Mouse (Mus musculus) lung, postnatal 14 days (tissue): ENCODE measurements around the gene Ntrk2.

ENCODE experiments used
- DNase-seq: peaks from one replicate; pipeline ENCODE4 v3.0.0; 2021

The Ntrk2 gene

GRCm38 (mm10) chr13:59143141-59143744 lies 336.9 kb downstream of the Ntrk2 start:
- DNase-seq, result no peak

- no peak for DNase-seq
These were observed 338.0 kb downstream of the Ntrk2 start for GRCm38 (mm10) chr13:59144321-59144856.

GRCm38 (mm10) chr13:59145677-59146555 lies 339.5 kb downstream of the Ntrk2 start:
- DNase-seq, result peak; percentile 15

- no peak for DNase-seq
These were observed 340.2 kb downstream of the Ntrk2 start for GRCm38 (mm10) chr13:59146616-59147015.

GRCm38 (mm10) chr13:59147976-59148375 lies 341.6 kb downstream of the Ntrk2 start:
- DNase-seq, result no peak

GRCm38 (mm10) chr13:59148793-59149192 lies 342.4 kb downstream of the Ntrk2 start:
- DNase-seq, result no peak

- DNase-seq, result no peak
These were observed 357.6 kb downstream of the Ntrk2 start for GRCm38 (mm10) chr13:59164015-59164414.

GRCm38 (mm10) chr13:59173840-59174239 lies 367.5 kb downstream of the Ntrk2 start:
- DNase-seq, result no peak

GRCm38 (mm10) chr13:59176021-59176420 lies 369.7 kb downstream of the Ntrk2 start:
- DNase-seq, result no peak

GRCm38 (mm10) chr13:59176485-59176884 lies 370.1 kb downstream of the Ntrk2 start:
- DNase-seq, result no peak

- no peak for DNase-seq
These were observed 370.6 kb downstream of the Ntrk2 start for GRCm38 (mm10) chr13:59177003-59177402.

- DNase-seq, result no peak
These were observed 373.6 kb downstream of the Ntrk2 start for GRCm38 (mm10) chr13:59179986-59180385.

GRCm38 (mm10) chr13:59180781-59181180 lies 374.4 kb downstream of the Ntrk2 start:
- DNase-seq, result no peak

GRCm38 (mm10) chr13:59181188-59181947 lies 375.0 kb downstream of the Ntrk2 start:
- DNase-seq, result no peak

GRCm38 (mm10) chr13:59182630-59183029 lies 376.3 kb downstream of the Ntrk2 start:
- no peak for DNase-seq
